Mouse (Mus musculus) lung, embryonic 16.5 days (tissue): Measurements from ENCODE around the gene Iqgap3. TPM values are rescaled to one million over a fixed set of nuclear protein-coding genes. Genes with fewer than 3 reads are reported as not detected.

Experiments
- ATAC-seq: fragments of 200-750 bp; cut with Nextera tagmentation; 2 replicates; pipeline ENCODE4 v1.8.0; 2017; ENCODE audit warnings: low read depth, mild to moderate bottlenecking, moderate library complexity
- H3K27ac ChIP-seq: fragments of 300-500 bp; sonication (generic); 2 replicates; pipeline ENCODE4 v1.5.1; 2014; ENCODE audit warnings: mild to moderate bottlenecking, control low read depth, low read length
- H3K27me3 ChIP-seq: fragments of 300-500 bp; sonication (generic); 2 replicates; pipeline ENCODE4 v1.6.1; 2014; ENCODE audit warnings: low read depth, low read length, mixed read lengths; ENCODE audit not compliant: control insufficient read depth, insufficient read depth
- H3K36me3 ChIP-seq: fragments of 300-500 bp; sonication (generic); 2 replicates; pipeline ENCODE4 v1.6.1; 2014; ENCODE audit warnings: low read length; ENCODE audit not compliant: control insufficient read depth, insufficient read depth
- H3K4me1 ChIP-seq: fragments of 300-500 bp; sonication (generic); replicated peaks from 2 replicates; pipeline ENCODE4 v1.6.1; 2014; ENCODE audit warnings: low read length, mixed read lengths; ENCODE audit not compliant: control insufficient read depth, insufficient read depth
- H3K4me2 ChIP-seq: fragments of 300-500 bp; sonication (generic); 2 replicates; pipeline ENCODE4 v1.6.1; 2014; ENCODE audit warnings: low read depth, low read length, control low read depth
- H3K4me3 ChIP-seq: fragments of 300-500 bp; sonication (generic); 2 replicates; pipeline ENCODE4 v1.5.1; 2014; ENCODE audit warnings: mild to moderate bottlenecking, low read length, control low read depth
- H3K9ac ChIP-seq: fragments of 300-500 bp; sonication (generic); 2 replicates; pipeline ENCODE4 v1.6.1; 2014; ENCODE audit warnings: low read length, control low read depth
- H3K9me3 ChIP-seq: fragments of 300-500 bp; sonication (generic); 2 replicates; pipeline ENCODE4 v1.6.1; 2016; ENCODE audit warnings: low read length; ENCODE audit not compliant: control insufficient read depth
- WGBS: fragments of 180-500 bp; shearing (Covaris S2); extraction: QIAGEN DNeasy Blood & Tissue Kit; methylation state at CpG from one replicate; pipeline ENCODE4 v1.1.7; 2014; 5-methylcytosine and 5-hydroxymethylcytosine counted together
- polyA plus RNA-seq: library from polyadenylated mRNA; unstranded; fragments of >200 nt; fragmentation: Nextera tagmentation; extraction: Ambion mirVana; gene quantifications from 2 replicates; pipeline ENCODE4 v1.2.1, GENCODE M21; 2015

Gene Iqgap3
- polyA plus RNA-seq, 1 experiment from 2014 or later: 26.9 TPM

GRCm38 (mm10) chr3:88160856-88161255, 79.1 kb downstream of the Iqgap3 start:
- Histone ChIP-seq H3K27me3 (no peaks in the 10 kb centered on the region), H3K9ac (no peak overlapping the region), H3K9me3 (no peaks in the 10 kb centered on the region), H3K4me2 (no peak overlapping the region), H3K4me1 (no peaks in the 10 kb centered on the region; the same call in 1 of the 2 replicates), H3K36me3 (peaks cover 51% of the 10 kb centered on the region), H3K27ac (no peak overlapping the region), H3K4me3 (no peak overlapping the region)
- no peak for ATAC-seq
- WGBS: 72% methylated on average over 6 of the region's 6 CpGs

GRCm38 (mm10) chr3:88162259-88162658, 80.5 kb downstream of the Iqgap3 start:
- no peak overlapping the region for H3K27ac ChIP-seq
- peaks cover 54% of the 10 kb centered on the region for H3K36me3 ChIP-seq
- no peaks in the 10 kb centered on the region for H3K9me3 ChIP-seq
- no peaks in the 10 kb centered on the region; the same call in 1 of the 2 replicates for H3K4me1 ChIP-seq
- 66% methylated on average over 8 of the region's 8 CpGs for WGBS
- H3K9ac ChIP-seq: no peak overlapping the region
- no peaks in the 10 kb centered on the region for H3K27me3 ChIP-seq
- H3K4me3 ChIP-seq: no peak overlapping the region
- no peak overlapping the region for H3K4me2 ChIP-seq
- no peak for ATAC-seq

DNA sequence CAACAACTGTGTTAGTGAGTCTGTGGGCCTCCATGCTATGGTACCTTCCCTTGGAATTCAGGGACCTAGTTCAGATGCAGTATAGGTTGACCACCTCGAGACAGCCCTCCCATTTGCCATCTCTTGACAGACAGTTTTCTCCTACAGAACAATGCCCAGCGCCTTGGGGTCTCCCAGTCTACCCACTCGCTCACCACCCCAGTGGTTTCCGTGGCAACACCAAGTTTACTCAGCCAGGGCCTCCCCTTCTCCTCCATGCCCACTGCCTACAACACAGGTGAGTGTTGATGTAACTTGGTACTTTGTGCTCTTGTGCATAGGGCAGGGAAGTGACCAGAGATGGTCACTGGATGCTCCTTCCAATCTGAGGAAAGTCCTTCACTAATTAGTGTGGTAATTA, 81.0 kb downstream of the Iqgap3 start:
- WGBS: 61% methylated on average over 4 of the region's 4 CpGs
- Histone ChIP-seq H3K4me2 (no peak overlapping the region), H3K4me3 (no peak overlapping the region), H3K4me1 (no peaks in the 10 kb centered on the region; the same call in 1 of the 2 replicates), H3K27ac (no peak overlapping the region), H3K9me3 (no peaks in the 10 kb centered on the region), H3K9ac (no peak overlapping the region), H3K27me3 (no peaks in the 10 kb centered on the region), H3K36me3 (peaks cover 57% of the 10 kb centered on the region)
- no peak for ATAC-seq

DNA sequence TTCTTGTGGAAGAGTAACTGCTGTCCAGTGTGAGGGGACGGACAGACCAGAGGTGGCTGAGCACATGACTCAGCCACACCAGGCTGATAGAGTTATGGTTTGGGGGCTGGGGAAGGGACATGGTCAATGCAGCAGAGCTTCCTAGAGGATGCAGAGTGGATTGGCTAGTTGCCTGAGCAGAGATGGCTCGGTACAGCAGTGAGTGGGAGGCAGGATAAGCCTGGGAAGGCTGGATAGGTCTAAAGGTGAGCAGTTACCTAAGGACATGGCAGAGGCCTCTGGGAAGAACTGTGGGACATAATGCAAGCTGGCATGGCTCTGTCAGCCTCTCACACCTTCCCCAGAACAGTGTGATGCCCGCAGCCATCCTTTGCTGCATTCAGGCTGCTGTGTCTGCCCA, 82.1 kb downstream of the Iqgap3 start:
- Histone ChIP-seq H3K27me3 (no peaks in the 10 kb centered on the region), H3K27ac (no peak overlapping the region), H3K4me1 (no peaks in the 10 kb centered on the region), H3K4me2 (no peak overlapping the region), H3K9ac (no peak overlapping the region), H3K4me3 (no peak overlapping the region), H3K9me3 (no peaks in the 10 kb centered on the region), H3K36me3 (peaks cover 55% of the 10 kb centered on the region)
- WGBS: 83% methylated on average over 3 of the region's 3 CpGs
- no peak for ATAC-seq

- Histone ChIP-seq H3K4me2 (no peak overlapping the region), H3K4me3 (no peak overlapping the region), H3K27ac (no peak overlapping the region), H3K27me3 (no peaks in the 10 kb centered on the region), H3K36me3 (peaks cover 52% of the 10 kb centered on the region), H3K9me3 (no peaks in the 10 kb centered on the region), H3K9ac (no peak overlapping the region), H3K4me1 (no peaks in the 10 kb centered on the region)
- ATAC-seq: no peak
- WGBS: 83% methylated on average over 3 of the region's 3 CpGs
These were observed 82.5 kb downstream of the Iqgap3 start for GRCm38 (mm10) chr3:88164263-88164662.

DNA sequence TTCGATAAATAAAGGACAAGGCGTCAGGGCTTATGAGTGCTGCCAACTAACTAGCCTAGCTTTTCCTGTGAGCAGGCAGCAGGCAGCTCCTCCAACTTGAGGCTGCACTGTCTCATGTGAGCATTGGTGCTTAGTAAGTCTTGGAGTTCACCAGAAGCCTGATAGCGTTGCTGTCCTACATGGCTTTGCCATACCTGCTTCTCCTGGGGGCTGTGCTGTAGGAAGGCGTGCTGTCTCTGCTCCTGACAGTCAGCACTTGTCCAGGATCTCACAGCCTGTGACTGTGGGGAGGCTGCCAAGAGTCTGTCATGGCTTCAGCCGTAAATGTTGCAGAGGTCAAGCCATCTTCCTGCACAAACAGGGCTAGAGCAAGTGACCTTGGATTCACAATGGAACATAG, 84.3 kb downstream of the Iqgap3 start:
- no peak overlapping the region for H3K4me3 ChIP-seq
- H3K27ac ChIP-seq: no peak overlapping the region
- H3K4me2 ChIP-seq: no peak overlapping the region
- H3K9me3 ChIP-seq: no peaks in the 10 kb centered on the region
- H3K9ac ChIP-seq: no peak overlapping the region
- 83% methylated on average over 5 of the region's 5 CpGs for WGBS
- no peaks in the 10 kb centered on the region for H3K27me3 ChIP-seq
- no peaks in the 10 kb centered on the region for H3K4me1 ChIP-seq
- no peak for ATAC-seq
- peaks cover 49% of the 10 kb centered on the region for H3K36me3 ChIP-seq

- Histone ChIP-seq H3K4me2 (no peak overlapping the region), H3K36me3 (peaks cover 33% of the 10 kb centered on the region), H3K27ac (no peak overlapping the region), H3K4me1 (no peaks in the 10 kb centered on the region), H3K9me3 (no peaks in the 10 kb centered on the region), H3K27me3 (no peaks in the 10 kb centered on the region), H3K9ac (no peak overlapping the region), H3K4me3 (no peak overlapping the region)
- 82% methylated on average over 5 of the region's 5 CpGs for WGBS
- no peak for ATAC-seq
These were observed 88.6 kb downstream of the Iqgap3 start for GRCm38 (mm10) chr3:88170361-88170760.

Other genes with a start within 250 kb of the Iqgap3 start
- gene Sh2d2a, start 235.2 kb upstream of the Iqgap3 start, polyA plus RNA-seq: 0.36 and 2.0 TPM in 2 replicates
- gene Prcc, start 196.4 kb upstream of the Iqgap3 start, polyA plus RNA-seq: 8.3 and 11.7 TPM in 2 replicates
- gene Hdgf, start 175.7 kb upstream of the Iqgap3 start, polyA plus RNA-seq: 81.3 and 86.3 TPM in 2 replicates
- 77.5 and 79.3 TPM in 2 replicates for gene Mrpl24, start 162.5 kb upstream of the Iqgap3 start, polyA plus RNA-seq
- gene Isg20l2, start 151.7 kb upstream of the Iqgap3 start, polyA plus RNA-seq: 50.3 and 54.8 TPM in 2 replicates
- gene Rrnad1, start 151.3 kb upstream of the Iqgap3 start, polyA plus RNA-seq: 20.2 and 20.6 TPM in 2 replicates
- 4.7 and 4.9 TPM in 2 replicates for gene Crabp2, start 133.3 kb upstream of the Iqgap3 start, polyA plus RNA-seq
- gene Nes, start 110.9 kb upstream of the Iqgap3 start, polyA plus RNA-seq: 15.5 and 15.6 TPM in 2 replicates
- gene Bcan, start 81.7 kb upstream of the Iqgap3 start, polyA plus RNA-seq: 0.44 and 0.54 TPM in 2 replicates
- 0.10 and 0.28 TPM in 2 replicates for gene Hapln2, start 54.4 kb upstream of the Iqgap3 start, polyA plus RNA-seq
- 22.4 and 25.6 TPM in 2 replicates for gene Gpatch4, start 38.9 kb upstream of the Iqgap3 start, polyA plus RNA-seq
- gene Naxe, start 23.5 kb upstream of the Iqgap3 start, polyA plus RNA-seq: 203 and 211 TPM in 2 replicates
- gene Ttc24, start 3.7 kb upstream of the Iqgap3 start, polyA plus RNA-seq: not detected in 2 replicates
- gene Mef2d, start 60.4 kb downstream of the Iqgap3 start, polyA plus RNA-seq: 19.9 and 22.9 TPM in 2 replicates
- gene Rhbg, start 172.7 kb downstream of the Iqgap3 start, polyA plus RNA-seq: 0.69 and 1.0 TPM in 2 replicates
- 0.20 and 0.23 TPM in 2 replicates for gene Gm38392, start 205.2 kb downstream of the Iqgap3 start, polyA plus RNA-seq
- 11.0 and 12.3 TPM in 2 replicates for gene Tsacc, start 215.0 kb downstream of the Iqgap3 start, polyA plus RNA-seq
- gene Cct3, start 215.1 kb downstream of the Iqgap3 start, polyA plus RNA-seq: 432 and 447 TPM in 2 replicates
- gene Glmp, start 243.1 kb downstream of the Iqgap3 start, polyA plus RNA-seq: 228 and 231 TPM in 2 replicates